Mouse (Mus musculus) skeletal muscle tissue, adult 2 months (tissue): ENCODE measurements around the gene Zfp72.

Experiments
- DNase-seq: peaks from one replicate; pipeline ENCODE4 v3.0.0-alpha.2; 2012; ENCODE audit warnings: low read depth, low spot score

The Zfp72 gene

GRCm38 (mm10) chr13:74390371-74390990 lies at the start of gene Zfp72:
TSS of gene Zfp72 (minus strand) at chr13:74390836.
- DNase-seq: peak; percentile 57

DNA sequence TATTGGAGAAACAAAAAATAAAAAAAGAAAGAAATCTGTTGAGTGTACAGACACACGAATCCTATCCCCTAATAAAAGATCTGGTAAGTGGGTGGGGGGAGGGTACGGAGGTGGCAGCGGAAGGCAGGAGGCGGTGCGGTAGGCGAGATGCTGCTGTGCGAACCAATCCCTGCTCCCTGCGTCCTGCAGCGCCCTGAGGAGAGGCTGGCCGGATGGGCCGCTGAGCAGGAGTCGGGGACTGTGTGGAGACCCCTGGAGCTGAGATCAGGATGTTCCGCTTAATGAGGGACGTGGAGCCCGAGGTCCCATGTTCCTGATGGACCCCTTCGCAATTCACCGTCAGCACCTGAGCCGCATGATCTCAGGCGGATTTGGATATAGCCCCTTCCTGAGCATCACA lies 49.3 kb upstream of the Zfp72 start:
- no peak for DNase-seq

GRCm38 (mm10) chr13:74399298-74399839 lies 8.7 kb upstream of the Zfp72 start, which contains the start of gene Ftl1-ps1:
TSS of gene Ftl1-ps1 (plus strand) at chr13:74399694.
- no peak for DNase-seq

GRCm38 (mm10) chr13:74391156-74391555 lies 520 bp upstream of the Zfp72 start:
- DNase-seq: no peak

- no peak for DNase-seq
Measured at GRCm38 (mm10) chr13:74389730-74390129, 906 bp downstream of the Zfp72 start.

GRCm38 (mm10) chr13:74382289-74382688 lies 8.3 kb downstream of the Zfp72 start:
- DNase-seq: no peak

GRCm38 (mm10) chr13:74381533-74382276 lies 8.9 kb downstream of the Zfp72 start:
- DNase-seq: no peak

GRCm38 (mm10) chr13:74363859-74364235 lies 26.8 kb downstream of the Zfp72 start, which contains the start of gene Lrrc14b:
TSS of gene Lrrc14b (minus strand) at chr13:74364005.
- peak; percentile 95 for DNase-seq

- peak; percentile 52 for DNase-seq
Measured at GRCm38 (mm10) chr13:74363176-74363858, 27.3 kb downstream of the Zfp72 start.

DNA sequence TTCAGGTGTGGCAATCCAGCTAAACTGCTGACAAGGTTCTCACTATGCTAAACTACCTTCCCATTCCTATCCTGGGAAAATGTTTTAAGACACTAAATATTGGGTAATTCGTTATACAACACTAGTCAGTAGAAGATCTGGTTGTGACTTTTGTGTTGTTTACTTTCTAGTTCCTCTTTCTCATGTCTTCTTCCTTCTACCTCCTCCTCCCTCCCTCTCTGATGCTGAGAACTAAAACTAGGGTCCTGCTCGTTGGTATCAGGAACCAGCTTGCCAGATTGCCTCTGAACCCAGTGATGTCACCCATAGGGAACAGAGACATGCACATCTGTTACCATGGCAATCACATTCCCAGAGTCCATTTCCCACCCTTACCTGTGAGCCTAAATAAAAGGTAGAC lies 28.4 kb downstream of the Zfp72 start:
- no peak for DNase-seq

DNA sequence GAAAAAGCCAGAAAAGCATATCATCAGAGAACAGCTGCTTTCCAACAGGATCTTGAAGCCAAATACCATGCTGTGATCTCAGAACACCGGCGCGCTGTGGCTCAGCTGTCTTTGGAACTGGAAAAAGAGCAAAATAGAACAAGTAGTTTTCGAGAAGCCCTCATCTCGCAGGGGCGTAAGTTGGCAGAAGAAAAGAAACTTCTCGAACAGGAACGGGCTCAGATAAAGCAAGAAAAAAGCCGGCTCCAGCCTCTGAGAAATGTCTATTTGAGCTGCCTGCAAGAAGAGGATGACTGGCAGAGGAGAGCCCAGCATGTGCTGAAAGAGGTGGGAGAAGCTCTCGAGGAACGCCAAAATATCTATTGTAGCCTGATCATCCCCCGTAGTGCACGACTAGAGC lies 34.1 kb downstream of the Zfp72 start:
- DNase-seq: no peak

GRCm38 (mm10) chr13:74350435-74350906 lies 40.2 kb downstream of the Zfp72 start:
- no peak for DNase-seq

GRCm38 (mm10) chr13:74349566-74350434 lies 40.8 kb downstream of the Zfp72 start, which contains the start of the genes Sdha and Ccdc127:
TSS of gene Sdha (minus strand) at chr13:74350280.
TSS of gene Ccdc127 (plus strand) at chr13:74350309.
- DNase-seq: peak; percentile 97

DNA sequence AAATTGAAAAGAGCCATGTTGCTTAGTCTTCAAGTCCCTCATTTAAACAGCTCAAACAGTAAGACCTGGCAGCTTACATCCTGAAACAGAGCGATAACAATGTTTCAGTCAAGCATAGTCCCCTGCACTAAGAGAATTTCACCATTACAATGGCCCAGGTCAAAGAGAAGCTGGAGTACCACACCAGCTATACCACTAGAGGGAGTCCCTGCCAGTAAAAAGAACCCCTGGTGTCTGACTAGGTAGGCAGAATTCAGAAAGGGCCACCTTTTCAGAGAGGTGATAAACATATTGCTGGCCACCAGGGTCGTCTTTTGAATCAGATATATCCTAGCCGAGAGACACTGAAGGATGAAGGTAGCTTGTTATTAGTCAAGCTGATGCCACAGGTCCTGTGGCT lies 49.6 kb downstream of the Zfp72 start:
- no peak for DNase-seq

DNA sequence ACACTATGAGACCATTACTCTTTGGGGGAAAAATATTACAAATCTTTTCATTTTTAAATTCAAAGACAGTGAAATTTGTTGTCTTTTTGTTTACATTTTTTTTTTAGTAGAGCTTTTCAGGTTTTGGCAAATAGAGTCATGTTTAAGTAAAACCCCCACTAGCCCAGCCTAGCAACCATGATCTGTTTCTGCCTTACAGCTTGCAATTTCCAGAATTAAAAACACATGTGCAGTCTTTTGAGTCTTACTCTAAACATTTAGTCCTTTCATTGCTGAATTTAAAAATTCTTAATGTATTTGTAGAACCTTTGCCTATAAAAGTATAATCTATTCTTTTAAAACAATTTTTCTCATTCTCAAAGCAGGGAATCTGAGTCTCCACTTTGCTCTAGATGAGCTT lies 61.3 kb downstream of the Zfp72 start:
- DNase-seq: no peak
